ENCODE assay signal across 8 mouse cellular contexts in the genomic region with DNA sequence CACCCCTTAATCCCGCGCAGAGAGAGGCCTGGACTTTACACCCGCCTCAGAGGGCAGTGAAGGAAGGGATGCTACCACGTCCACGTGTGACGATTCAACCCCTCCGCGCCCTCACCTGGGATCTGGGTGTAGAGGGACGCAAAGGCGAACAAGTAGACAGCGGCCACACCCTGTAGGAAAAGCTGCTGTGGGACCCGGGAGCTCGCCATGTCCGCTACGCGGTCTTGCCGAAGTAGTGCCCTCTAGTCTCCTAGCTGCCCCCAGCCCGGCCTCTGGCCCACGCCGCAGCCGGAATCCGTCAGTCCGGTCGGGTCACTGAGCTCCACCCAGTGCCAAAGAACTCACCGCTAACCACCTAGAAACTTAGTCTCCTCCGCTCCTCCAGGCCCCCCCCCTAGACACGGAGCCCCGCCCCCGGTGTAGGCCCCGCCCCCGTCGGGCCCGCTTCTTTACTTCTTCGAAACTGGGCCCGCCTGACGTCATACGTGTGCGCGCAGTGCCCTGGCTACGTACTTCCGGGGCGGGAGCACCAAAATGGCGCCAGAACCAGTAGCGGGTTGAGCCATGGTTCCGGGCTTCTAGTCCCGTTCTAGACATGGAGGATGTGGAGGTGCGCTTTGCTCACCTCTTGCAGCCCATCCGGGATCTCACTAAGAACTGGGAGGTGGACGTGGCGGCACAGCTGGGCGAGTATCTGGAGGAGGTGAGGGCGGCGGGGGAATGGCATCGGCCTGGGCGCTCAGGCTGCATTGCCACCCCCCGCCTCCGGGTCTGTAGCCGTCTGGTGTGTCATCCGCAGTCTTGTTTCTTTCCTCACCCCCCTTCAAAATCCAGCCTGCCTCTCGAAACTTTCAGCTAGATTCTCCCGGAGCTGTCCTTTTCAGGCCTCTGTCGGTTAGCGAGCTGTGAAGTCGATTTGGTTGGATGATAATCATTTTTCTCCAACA. TPM values are rescaled to one million over a fixed set of nuclear protein-coding genes. Genes with fewer than 3 reads are reported as not detected.
DNase-seq lines count a peak whose midpoint lies in the region; ATAC-seq and TF ChIP-seq lines count a peak whose summit lies in the region.

Lmf2 (minus strand) TSS at position 419 of the 947 bp plus-strand sequence.
Ncaph2 (plus strand) TSS at position 479 of the 947 bp plus-strand sequence.

- H3K27ac ChIP-seq in CH12.LX (ENCODE audit: insufficient read depth, low read depth): peak within 1 kb of the TSS; percentile 61
- peak within 1 kb of the TSS; percentile 89 for H3K27ac ChIP-seq in forebrain, embryonic 12.5 days
- H3K27ac ChIP-seq in heart, postnatal 0 days (ENCODE audit: low read depth): peak within 1 kb of the TSS; percentile 89
- H3K27ac ChIP-seq in liver, embryonic 16.5 days (ENCODE audit: low read length): peak within 1 kb of the TSS; percentile 88
- peak within 1 kb of the TSS; percentile 86 for H3K27ac ChIP-seq in neural tube, embryonic 13.5 days (replicated peaks)
- H3K27ac ChIP-seq in testis, adult 2 months (ENCODE audit: control insufficient read depth, insufficient read depth, low read depth, low read length): peak within 1 kb of the TSS; percentile 91

- in situ Hi-C loops in CH12.LX (cut with MboI; ENCODE audit: low pct_ligation_motif_present, low pct_unique_long_range_greater_than_20kb, low sequenced_read_pairs): loop anchor here (25.0 kb wide), 1 partner anchor 243 kb away; the partner anchor contains the start of gene Tubgcp6

- peak; percentile 91 for ATAC-seq in forebrain, embryonic 12.5 days (ENCODE audit: low FRiP score)
- peak; percentile 95 for ATAC-seq in heart, postnatal 0 days (ENCODE audit: insufficient read depth, low read depth)
- ATAC-seq in liver, embryonic 16.5 days (ENCODE audit: low read depth): peak; percentile 90
- ATAC-seq in neural tube, embryonic 13.5 days (ENCODE audit: low read depth): peak; percentile 91

- H3K4me3 ChIP-seq in CH12.LX (replicated peaks in 1 of 3; ENCODE audit: low read depth in 2 of 3, low read length in 2 of 3, poor library complexity in 1 of 3): peak within 1 kb of the TSS; percentile 85 to 92 (median 88)
- peak within 1 kb of the TSS; percentile 79 for H3K4me3 ChIP-seq in forebrain, embryonic 12.5 days (replicated peaks)
- H3K4me3 ChIP-seq in heart, postnatal 0 days (ENCODE audit: low read depth, low read length): peak within 1 kb of the TSS; percentile 77
- peak within 1 kb of the TSS; percentile 80 for H3K4me3 ChIP-seq in liver, embryonic 16.5 days (ENCODE audit: low read depth, low read length)
- peak within 1 kb of the TSS; percentile 84 for H3K4me3 ChIP-seq in neural tube, embryonic 13.5 days
- peak within 1 kb of the TSS; percentile 98 for H3K4me3 ChIP-seq in testis, adult 2 months (ENCODE audit: control insufficient read depth, low read depth, low read length)

- peak within 1 kb of the TSS; percentile 89 for H3K4me2 ChIP-seq in CH12.LX (ENCODE audit: insufficient read depth, low read depth, poor library complexity, severe bottlenecking)
- H3K4me2 ChIP-seq in forebrain, embryonic 12.5 days: peak within 1 kb of the TSS; percentile 78
- peak within 1 kb of the TSS; percentile 90 for H3K4me2 ChIP-seq in heart, postnatal 0 days (ENCODE audit: low read depth, low read length)
- peak within 1 kb of the TSS; percentile 86 for H3K4me2 ChIP-seq in liver, embryonic 16.5 days (ENCODE audit: low read depth, low read length)
- H3K4me2 ChIP-seq in neural tube, embryonic 13.5 days: peak within 1 kb of the TSS; percentile 86

- TF ChIP-seq CTCF in CH12.LX (conservative IDR thresholded peaks at IDR 0.05 in 1 of 2, IDR thresholded peaks at IDR 0.05 in 1 of 2; ENCODE audit: low read depth in 2 of 2, low read length in 2 of 2): no peak
- no peak for TF ChIP-seq CTCF in heart, postnatal 0 days (IDR thresholded peaks at IDR 0.05; ENCODE audit: low read depth)
- no peak for TF ChIP-seq CTCF in testis, adult 2 months (IDR thresholded peaks at IDR 0.05; ENCODE audit: control insufficient read depth, insufficient read depth, insufficient replicate concordance, low read depth, low read length)

- no peaks in the 10 kb centered on the region for H3K9me3 ChIP-seq in CH12.LX (replicated peaks; ENCODE audit: low read length)
- H3K9me3 ChIP-seq in forebrain, embryonic 12.5 days: no peaks in the 10 kb centered on the region
- H3K9me3 ChIP-seq in heart, postnatal 0 days (replicated peaks; ENCODE audit: control insufficient read depth, low read length): no peaks in the 10 kb centered on the region
- H3K9me3 ChIP-seq in liver, embryonic 16.5 days (replicated peaks; ENCODE audit: control insufficient read depth, low read length): no peaks in the 10 kb centered on the region
- no peaks in the 10 kb centered on the region for H3K9me3 ChIP-seq in neural tube, embryonic 13.5 days

- peaks cover 45 to 63% of the 10 kb centered on the region in 2 experiments for H3K36me3 ChIP-seq in CH12.LX (replicated peaks in 1 of 2; ENCODE audit: control insufficient read depth in 1 of 2, insufficient read depth in 1 of 2, low read length in 1 of 2)
- H3K36me3 ChIP-seq in forebrain, embryonic 12.5 days (replicated peaks): peaks cover 48% of the 10 kb centered on the region
- peaks cover 36% of the 10 kb centered on the region for H3K36me3 ChIP-seq in heart, postnatal 0 days (replicated peaks; ENCODE audit: control insufficient read depth, insufficient read depth, low read length)
- peaks cover 35% of the 10 kb centered on the region for H3K36me3 ChIP-seq in liver, embryonic 16.5 days (ENCODE audit: control insufficient read depth, insufficient read depth)
- peaks cover 39% of the 10 kb centered on the region for H3K36me3 ChIP-seq in neural tube, embryonic 13.5 days
- H3K36me3 ChIP-seq in testis, adult 2 months (ENCODE audit: control insufficient read depth, insufficient read depth, low read length): peaks cover 2% of the 10 kb centered on the region

- peaks cover 15 to 41% of the 10 kb centered on the region in 2 experiments for H3K4me1 ChIP-seq in CH12.LX (ENCODE audit: control insufficient read depth in 1 of 2, insufficient read depth in 2 of 2)
- peaks cover 39% of the 10 kb centered on the region for H3K4me1 ChIP-seq in forebrain, embryonic 12.5 days
- peaks cover 22% of the 10 kb centered on the region; the same call in 1 of the 2 replicates for H3K4me1 ChIP-seq in heart, postnatal 0 days (ENCODE audit: control insufficient read depth, insufficient read depth)
- H3K4me1 ChIP-seq in liver, embryonic 16.5 days (ENCODE audit: control insufficient read depth, low read depth, low read length): peaks cover 28% of the 10 kb centered on the region
- H3K4me1 ChIP-seq in neural tube, embryonic 13.5 days (replicated peaks): peaks cover 43% of the 10 kb centered on the region
- peaks cover 7% of the 10 kb centered on the region for H3K4me1 ChIP-seq in testis, adult 2 months (ENCODE audit: control insufficient read depth, insufficient read depth, low read length)

- WGBS in forebrain, embryonic 12.5 days: under 1% methylated on average over 64 of the region's 64 CpGs
- WGBS in heart, postnatal 0 days: under 1% methylated on average over 64 of the region's 64 CpGs
- WGBS in liver, embryonic 16.5 days (ENCODE audit: insufficient replicate concordance): under 1% methylated on average over 64 of the region's 64 CpGs
- under 1% methylated on average over 64 of the region's 64 CpGs for WGBS in neural tube, embryonic 13.5 days

- peak; percentile 97 for DNase-seq in CH12.LX (ENCODE audit: extremely low read depth)
- DNase-seq in c-Kit-positive CD71-positive TER-119-negative erythroid progenitor cells, embryonic 14.5 days (ENCODE audit: low read depth): peak; percentile 94
- peak; percentile 91 for DNase-seq in heart, postnatal 0 days (ENCODE audit: low spot score)
- DNase-seq in kidney, postnatal 4 days: peak; percentile 98 to 99

- H3K79me2 ChIP-seq in CH12.LX (replicated peaks; ENCODE audit: control insufficient read depth, extremely low read depth, insufficient read depth, poor library complexity, severe bottlenecking): peaks cover 55% of the 10 kb centered on the region

- peak; percentile 92 for TF ChIP-seq POLR2A in CH12.LX (IDR thresholded peaks at IDR 0.05; ENCODE audit: low read depth, low read length)
- TF ChIP-seq POLR2A in testis, adult 2 months (IDR thresholded peaks at IDR 0.05; ENCODE audit: control insufficient read depth, low read depth, low read length): peak; percentile 83

- no peak for TF ChIP-seq RAD21 in CH12.LX (IDR thresholded peaks at IDR 0.05; ENCODE audit: low read depth, low read length)

- dilution Hi-C loops in CH12.LX (cut with MboI; ENCODE audit: extremely low pct_ligation_motif_present, extremely low pct_unique_long_range_greater_than_20kb, low sequenced_read_pairs): no loop called here

- TF ChIP-seq EP300 in CH12.LX (IDR thresholded peaks at IDR 0.05; ENCODE audit: low read length): no peak
- TF ChIP-seq EP300 in heart, postnatal 0 days (IDR thresholded peaks at IDR 0.05; ENCODE audit: low read depth): 0 out of 2 replicates have a peak, but pooled peaks have one; percentile 5

- no peaks in the 10 kb centered on the region for H3K27me3 ChIP-seq in CH12.LX (replicated peaks)
- no peaks in the 10 kb centered on the region for H3K27me3 ChIP-seq in forebrain, embryonic 12.5 days
- H3K27me3 ChIP-seq in heart, postnatal 0 days (ENCODE audit: control insufficient read depth, insufficient read depth, low read length): no peaks in the 10 kb centered on the region
- no peaks in the 10 kb centered on the region for H3K27me3 ChIP-seq in liver, embryonic 16.5 days (ENCODE audit: control insufficient read depth, insufficient read depth, low read depth, low read length)
- no peaks in the 10 kb centered on the region for H3K27me3 ChIP-seq in neural tube, embryonic 13.5 days
- no peaks in the 10 kb centered on the region for H3K27me3 ChIP-seq in testis, adult 2 months (ENCODE audit: control insufficient read depth, insufficient read depth, low read length)

- H3K9ac ChIP-seq in CH12.LX (ENCODE audit: insufficient read depth, low read depth): peak within 1 kb of the TSS; percentile 85
- peak within 1 kb of the TSS; percentile 90 for H3K9ac ChIP-seq in forebrain, embryonic 12.5 days
- peak within 1 kb of the TSS; percentile 79 for H3K9ac ChIP-seq in heart, postnatal 0 days (replicated peaks; ENCODE audit: low read depth, low read length)
- H3K9ac ChIP-seq in liver, embryonic 16.5 days (ENCODE audit: low read depth, low read length): peak within 1 kb of the TSS; percentile 93
- H3K9ac ChIP-seq in neural tube, embryonic 13.5 days: peak within 1 kb of the TSS; percentile 90

RNA-seq across cellular contexts. Expression of gene Lmf2, which starts in this region (rescaled TPM):
- total RNA-seq in CH12.LX (2012; rRNA removed) (18.5 and 18.8 TPM in 2 replicates), CH12.LX (2014; rRNA removed) (9.1 and 9.9 TPM in 2 replicates)
- polyA plus RNA-seq in CH12.LX (2012; ENCODE audit: insufficient read length, low read depth): 28.2 and 36.2 TPM in 2 replicates
- polyA plus RNA-seq in forebrain, embryonic 12.5 days (2016; fragmentation: Nextera tagmentation; extraction: Ambion mirVana): 45.6 and 47.0 TPM in 2 replicates
- 26.9 and 33.5 TPM in 2 replicates for total RNA-seq in heart, postnatal 0 days (2014; rRNA removed; ENCODE audit: low replicate concordance)
- 31.4 and 33.3 TPM in 2 replicates for polyA plus RNA-seq in heart, postnatal 0 days (2015; fragmentation: Nextera tagmentation; extraction: Ambion mirVana)
- 29.2 and 34.4 TPM in 2 replicates for polyA plus RNA-seq in liver, embryonic 16.5 days (2015; fragmentation: Nextera tagmentation; extraction: Ambion mirVana)
- polyA plus RNA-seq in neural tube, embryonic 13.5 days (2015; fragmentation: Nextera tagmentation; extraction: Ambion mirVana): 34.1 and 35.1 TPM in 2 replicates
- 43.0 and 46.6 TPM in 2 replicates for polyA plus RNA-seq in testis, adult 2 months (2012; rRNA removed)

RNA-seq across cellular contexts. Expression of gene Ncaph2, which starts in this region (rescaled TPM):
- total RNA-seq in CH12.LX (2012; rRNA removed) (134 and 151 TPM in 2 replicates), CH12.LX (2014; rRNA removed) (106 and 108 TPM in 2 replicates)
- polyA plus RNA-seq in CH12.LX (2012; ENCODE audit: insufficient read length, low read depth): 95.4 and 122 TPM in 2 replicates
- polyA plus RNA-seq in forebrain, embryonic 12.5 days (2016; fragmentation: Nextera tagmentation; extraction: Ambion mirVana): 186 and 191 TPM in 2 replicates
- total RNA-seq in heart, postnatal 0 days (2014; rRNA removed; ENCODE audit: low replicate concordance): 83.8 and 136 TPM in 2 replicates
- polyA plus RNA-seq in heart, postnatal 0 days (2015; fragmentation: Nextera tagmentation; extraction: Ambion mirVana): 59.4 and 64.3 TPM in 2 replicates
- 100 and 103 TPM in 2 replicates for polyA plus RNA-seq in liver, embryonic 16.5 days (2015; fragmentation: Nextera tagmentation; extraction: Ambion mirVana)
- 101 and 117 TPM in 2 replicates for polyA plus RNA-seq in neural tube, embryonic 13.5 days (2015; fragmentation: Nextera tagmentation; extraction: Ambion mirVana)
- polyA plus RNA-seq in testis, adult 2 months (2012; rRNA removed): 41.5 and 44.7 TPM in 2 replicates

Comparison
In these comparisons a context has a peak if more than half of its experiments do, and no peak if none do; other contexts are left out.
1. Peak in every context shown above with its lines: DNase-seq, ATAC-seq, H3K4me3 ChIP-seq and H3K27ac ChIP-seq.